Mouse (Mus musculus) layer of hippocampus, postnatal 25 days (tissue): ENCODE measurements around the gene Celf6. TPM values are rescaled to one million over a fixed set of nuclear protein-coding genes. Genes with fewer than 3 reads are reported as not detected.

ENCODE experiments used
- DNase-seq, 2 experiments: peaks; one replicate each; pipeline ENCODE4 v3.0.0; 2022; ENCODE audit warnings: mixed read lengths in 2 of 2, low spot score in 1 of 2; ENCODE audit errors: extremely low spot score in 1 of 2
- total RNA-seq, 2 experiments: library from RNA; stranded (reverse); gene quantifications; 2 replicates each; pipeline ENCODE4 v1.2.3; 2021

Celf6 gene
- total RNA-seq, 2 experiments from 2014 or later = 23.7 to 25.6 TPM

DNA sequence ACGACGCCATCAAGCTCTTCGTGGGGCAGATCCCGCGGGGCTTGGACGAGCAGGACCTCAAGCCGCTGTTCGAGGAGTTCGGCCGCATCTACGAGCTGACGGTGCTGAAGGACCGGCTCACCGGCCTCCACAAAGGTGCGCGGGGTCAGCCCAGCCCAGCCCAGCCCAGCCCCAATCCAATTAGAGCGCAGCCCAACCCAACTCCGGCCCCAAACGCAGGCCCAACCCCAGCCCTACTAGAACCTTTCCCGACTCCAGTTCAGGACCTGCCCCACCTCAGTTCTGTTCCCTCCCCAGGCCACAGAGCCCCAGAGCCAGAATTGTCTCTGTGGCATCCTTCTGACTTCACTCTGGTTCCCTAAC is 769 bp downstream of the Celf6 start:
- no peak for DNase-seq

DNA sequence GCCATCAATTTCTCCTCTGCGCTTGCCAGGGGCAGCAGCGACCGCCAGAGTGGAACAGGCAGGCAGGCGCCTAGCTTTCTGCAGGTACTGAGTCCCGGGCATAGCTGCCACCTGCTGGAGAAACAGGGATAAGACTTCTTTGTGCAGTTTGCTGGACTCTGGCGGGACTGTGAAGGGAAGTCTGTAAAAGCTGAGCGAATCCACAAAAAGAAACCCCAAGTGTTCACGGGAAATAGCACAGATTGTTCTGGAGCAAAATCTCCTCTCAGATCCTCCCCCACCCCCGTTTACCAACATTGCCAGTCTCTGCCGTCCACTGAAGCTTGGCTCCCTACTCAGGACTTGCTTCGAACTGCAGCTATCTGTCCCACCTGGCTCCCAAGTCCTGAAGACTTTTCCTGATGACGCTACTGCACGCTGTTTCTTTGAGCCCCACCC is 7.2 kb downstream of the Celf6 start:
- DNase-seq = peak; percentile 58 to 68

DNA sequence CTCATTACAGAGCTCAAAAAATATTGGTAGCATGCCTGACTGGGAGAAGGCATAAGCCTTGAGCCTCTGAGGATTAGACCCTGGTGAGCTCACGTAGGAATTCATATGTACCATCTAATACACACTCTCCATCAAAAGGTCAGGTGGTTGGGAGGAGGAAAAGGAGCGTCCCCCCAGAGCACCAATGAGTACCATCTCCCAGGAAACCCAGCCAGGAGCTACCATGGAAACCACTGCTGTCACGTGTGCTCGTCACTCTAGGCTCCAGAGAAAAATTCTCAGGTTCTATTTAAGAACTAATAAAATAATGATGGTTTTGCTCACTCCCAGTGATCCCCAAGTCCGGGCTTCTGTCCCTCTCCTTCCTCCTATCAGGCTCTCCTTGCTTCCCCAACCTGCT is 10.5 kb downstream of the Celf6 start:
- DNase-seq = peak in 1 of 2 experiments; percentile 22

DNA sequence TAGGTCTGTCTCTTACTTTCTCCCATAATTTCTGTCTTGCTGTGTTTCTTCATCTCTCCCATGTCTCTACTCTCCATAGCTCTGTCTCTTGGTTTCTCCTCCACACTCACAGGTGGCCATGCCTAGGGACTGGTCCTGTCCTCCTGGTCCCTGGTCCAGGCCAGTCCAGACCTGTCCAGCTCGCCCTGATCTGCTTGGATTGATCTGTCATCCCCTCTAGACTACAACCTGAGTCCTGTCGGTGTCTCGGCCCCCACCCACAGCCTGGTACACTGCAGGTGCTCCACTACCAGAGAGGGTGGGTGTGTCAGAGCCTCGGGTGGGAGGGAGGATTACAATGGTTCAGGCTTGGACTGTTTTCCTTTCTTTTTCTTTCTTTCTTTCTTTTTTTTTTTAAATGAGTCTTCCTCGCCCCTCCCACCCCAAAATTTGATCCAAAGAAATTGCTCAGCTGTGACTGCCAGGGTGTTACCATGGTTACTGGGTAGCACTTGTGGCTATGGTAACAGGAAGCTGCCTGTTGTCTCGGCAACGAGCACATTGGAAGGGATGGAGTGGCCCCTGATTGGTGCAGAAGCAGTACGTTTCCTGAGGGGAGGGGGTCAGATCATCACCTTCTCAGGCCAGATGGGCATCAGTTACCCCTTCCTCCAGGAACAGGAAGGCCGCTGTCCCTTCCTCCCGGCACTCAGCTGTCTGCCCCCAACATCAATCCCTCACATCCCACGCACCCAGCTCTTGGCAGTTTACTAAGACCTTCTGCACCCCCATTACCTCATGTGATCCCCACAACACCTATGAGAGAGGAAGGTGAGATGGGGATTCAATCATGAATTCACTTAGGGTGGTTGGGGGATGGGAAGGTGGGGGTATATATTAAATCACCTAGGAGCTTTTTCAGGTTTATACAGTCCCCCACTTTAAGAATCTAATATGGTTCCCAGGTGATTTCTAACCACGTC is 11.3 kb downstream of the Celf6 start:
- DNase-seq = peak; percentile 46 to 58

DNA sequence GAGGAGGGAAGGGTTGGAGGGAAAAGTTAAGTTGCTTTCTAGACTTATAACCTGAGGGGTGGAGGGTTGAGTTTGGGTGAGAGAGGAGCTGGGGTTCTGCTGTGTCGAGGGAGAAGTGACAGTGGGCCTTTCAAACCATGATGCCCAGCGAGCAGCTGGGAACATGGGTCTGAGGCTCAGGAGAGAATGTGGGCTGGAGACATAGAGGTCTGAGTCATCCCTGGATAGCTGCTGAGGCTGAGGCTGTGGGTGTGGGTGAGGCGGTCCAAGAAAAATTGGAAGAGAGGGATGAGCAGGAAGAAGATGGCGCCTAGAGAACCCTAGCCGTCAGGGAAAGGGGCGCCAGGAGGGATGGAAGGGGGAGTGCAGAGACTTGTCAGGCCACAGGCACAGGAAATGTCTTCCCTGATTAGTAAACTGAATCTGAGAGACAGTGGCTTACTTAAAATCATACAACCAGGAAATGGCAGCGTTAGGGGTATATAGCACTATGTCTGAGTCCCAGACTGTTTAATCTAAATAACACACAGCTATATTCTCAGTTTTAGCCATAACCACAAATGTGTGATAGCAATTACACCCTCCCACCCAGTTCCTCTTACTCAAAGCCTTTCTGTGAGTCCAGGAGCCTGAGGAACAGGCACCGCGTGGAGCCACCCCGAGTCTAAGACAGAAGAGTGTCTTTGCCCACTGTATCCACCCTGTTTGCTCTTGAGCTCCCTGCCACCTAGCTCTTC is 12.2 kb downstream of the Celf6 start:
- no peak for DNase-seq

DNA sequence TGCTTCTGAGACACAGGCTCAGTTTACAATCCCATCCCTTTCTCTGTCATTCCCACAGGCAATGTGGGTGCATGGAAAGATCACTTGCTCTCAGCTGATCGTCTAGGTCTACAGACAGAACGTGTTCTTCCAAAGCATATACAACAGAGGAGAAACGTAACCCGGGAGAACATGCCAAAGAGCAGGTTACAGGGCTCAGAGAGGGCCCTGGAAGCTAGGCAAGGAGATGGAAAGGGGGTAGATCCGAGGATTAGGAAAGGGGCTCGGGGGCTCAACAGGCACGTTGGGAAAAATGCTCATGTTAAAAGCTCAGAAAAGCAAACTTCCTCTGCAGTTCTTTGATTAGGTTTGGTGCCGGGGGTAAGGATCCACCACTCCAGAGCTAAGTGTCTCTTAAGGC is 23.9 kb downstream of the Celf6 start:
- DNase-seq = no peak

DNA sequence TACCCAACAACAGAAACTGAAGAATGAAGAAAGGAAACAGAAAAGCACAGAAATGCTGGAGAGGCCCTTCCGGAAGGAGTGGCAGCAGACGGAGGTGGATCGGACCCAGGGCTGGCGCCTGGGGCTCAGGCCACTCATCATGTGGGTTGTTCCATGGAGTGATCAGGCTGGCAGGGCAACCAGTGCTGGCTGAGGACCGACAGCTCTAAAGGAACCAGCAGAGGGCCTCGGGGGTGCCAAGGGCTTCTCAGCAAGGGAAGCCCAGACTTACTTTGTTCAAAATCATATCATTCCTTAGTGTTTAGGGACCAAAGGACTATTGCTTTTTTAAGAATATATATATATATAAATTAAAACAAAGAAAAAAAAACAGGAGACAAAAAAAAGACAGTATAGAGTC is 28.2 kb downstream of the Celf6 start:
- no peak for DNase-seq

DNA sequence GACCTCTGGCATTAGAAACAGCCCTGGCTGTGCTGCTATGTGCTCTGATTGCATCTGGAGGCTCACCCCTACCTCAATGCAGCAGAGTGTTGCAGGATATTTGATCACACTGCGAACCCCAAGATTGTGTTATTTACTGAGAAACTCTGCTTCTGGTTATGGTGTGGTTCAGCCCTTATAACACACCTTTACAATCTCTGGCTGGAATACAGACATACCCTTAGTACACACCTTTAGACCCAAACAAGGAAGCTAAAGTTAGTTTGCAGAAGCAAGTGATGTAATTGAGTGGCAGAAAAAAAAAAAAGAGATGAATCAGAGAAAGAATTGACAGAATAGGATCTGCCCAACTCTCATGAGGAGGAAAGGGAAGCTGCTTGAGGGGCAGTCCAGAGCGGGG is 33.2 kb downstream of the Celf6 start:
- no peak for DNase-seq

DNA sequence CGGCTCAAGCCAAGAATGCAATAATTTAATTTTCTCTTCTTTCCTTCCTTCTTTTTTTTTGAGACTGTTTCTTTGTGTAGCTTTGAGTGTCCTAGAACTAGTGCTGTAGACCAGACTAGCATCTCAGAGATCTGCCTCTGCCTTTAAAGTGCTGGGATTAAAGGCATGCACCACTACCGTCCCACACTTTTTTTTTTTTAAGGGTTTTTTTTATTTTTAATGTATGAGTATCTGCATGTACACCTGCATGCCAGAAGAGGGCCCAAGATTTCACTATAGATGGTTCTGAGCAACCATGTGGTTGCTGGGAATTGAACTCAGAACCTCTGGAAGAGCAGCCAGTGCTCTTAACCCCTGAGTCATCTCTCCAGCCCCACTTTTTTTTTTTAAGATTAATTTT is 38.1 kb downstream of the Celf6 start:
- DNase-seq = no peak

DNA sequence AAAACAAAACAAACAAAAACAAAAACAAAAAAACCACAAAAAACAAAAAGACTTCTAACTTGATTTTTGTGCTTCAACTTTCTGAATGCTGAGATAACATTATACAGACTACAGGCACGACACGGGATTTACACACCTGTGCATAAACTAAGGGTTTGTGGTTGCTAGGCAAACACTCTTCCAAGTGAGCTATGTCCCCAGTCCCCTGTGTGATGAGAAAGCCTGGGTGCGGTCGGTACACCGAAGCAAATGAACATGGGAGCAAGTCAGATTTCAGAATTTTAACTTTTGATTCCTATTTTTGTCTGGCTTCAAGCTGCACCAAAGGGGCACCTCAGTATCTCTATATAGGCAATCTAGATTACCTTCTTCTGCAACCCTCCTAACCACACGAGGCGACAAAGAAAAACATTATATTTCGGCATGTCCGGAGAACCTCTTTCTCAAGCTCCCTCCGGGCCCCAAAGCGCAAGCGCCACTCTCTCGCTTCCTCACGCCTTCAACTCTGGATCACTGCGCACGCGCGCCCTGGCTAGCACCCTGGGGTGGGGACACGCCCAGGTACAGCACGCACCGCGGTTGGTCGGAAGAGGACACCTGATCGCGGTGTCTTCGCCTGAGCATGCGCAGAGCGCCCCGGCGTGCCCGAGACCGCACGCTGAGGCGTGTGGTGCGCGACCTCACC is 39.0 kb downstream of the Celf6 start, which contains the start of gene Parp6:
Gene Parp6, plus strand, starts transcription at position 663 of the 685 bp plus-strand sequence.
- DNase-seq = peak; percentile 98 to 99

DNA sequence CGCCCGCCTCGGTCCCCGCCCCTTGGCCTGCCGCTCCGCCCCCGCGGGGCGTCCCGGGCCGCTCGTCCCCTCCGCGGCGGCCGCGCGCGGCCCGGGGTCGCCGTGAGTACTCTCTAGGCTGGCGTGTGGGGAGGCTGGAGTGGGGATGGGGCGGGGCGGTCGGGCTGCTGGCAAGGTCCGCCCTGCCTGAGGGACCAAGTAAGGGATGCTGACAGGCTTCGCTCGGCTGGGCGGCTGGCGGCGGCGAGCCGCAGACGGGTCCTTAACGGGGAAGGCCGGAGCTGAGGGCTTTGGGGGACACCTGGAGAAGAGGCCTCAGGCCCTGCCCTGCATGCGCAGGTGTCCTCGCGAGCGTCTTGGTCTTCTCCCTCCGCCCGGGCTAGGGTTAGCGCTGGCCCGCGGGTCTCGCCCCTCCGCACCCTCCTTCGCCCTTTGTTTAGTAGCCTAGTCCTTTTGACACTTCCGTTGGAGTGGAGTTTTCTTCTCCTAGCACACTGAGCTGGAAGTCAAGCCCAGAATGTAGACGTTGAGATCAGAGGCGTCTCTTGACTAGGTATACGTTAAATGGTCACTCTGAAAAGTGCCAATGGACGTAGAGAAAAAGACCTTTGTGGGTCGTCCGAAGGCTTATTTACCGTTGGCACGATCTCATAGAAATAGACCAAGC is 39.7 kb downstream of the Celf6 start:
- DNase-seq = peak in 1 of 2 experiments; percentile 8

DNA sequence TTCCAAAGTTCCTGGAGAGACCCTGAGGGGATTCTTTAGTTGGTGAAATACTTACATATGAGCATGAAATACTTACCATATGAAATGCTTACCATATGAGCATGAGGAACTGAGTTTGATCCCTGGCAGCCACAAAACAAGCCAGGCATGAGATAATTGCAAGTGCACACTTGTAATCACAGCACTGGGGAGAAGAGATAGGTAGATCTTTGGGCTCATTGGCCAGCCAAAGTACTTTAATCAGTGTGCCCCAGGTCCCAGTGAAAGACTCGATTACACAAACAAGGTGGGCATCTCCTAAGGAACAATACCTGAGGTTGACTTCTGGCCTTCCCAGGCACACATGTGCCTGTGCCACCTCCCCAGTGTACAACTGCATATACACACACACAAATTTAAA is 60.7 kb downstream of the Celf6 start:
- no peak for DNase-seq

DNA sequence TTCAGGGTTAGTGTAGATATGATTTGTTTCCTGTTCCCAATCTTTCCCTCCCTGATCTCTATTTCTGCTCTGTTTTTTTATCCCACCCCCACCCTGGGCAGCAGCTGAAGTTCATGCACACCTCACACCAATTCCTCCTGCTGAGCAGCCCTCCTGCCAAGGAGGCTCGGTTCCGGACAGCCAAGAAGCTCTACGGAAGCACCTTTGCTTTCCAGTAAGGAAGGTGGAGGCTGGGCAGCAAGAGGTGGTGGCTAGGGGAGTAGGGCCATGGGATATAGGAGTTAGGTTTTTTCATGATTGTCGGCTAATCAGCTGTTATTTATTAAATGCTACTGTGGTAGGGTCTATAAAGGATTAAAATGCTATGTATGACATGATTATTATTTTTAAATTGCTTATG is 62.2 kb downstream of the Celf6 start:
- DNase-seq = no peak

DNA sequence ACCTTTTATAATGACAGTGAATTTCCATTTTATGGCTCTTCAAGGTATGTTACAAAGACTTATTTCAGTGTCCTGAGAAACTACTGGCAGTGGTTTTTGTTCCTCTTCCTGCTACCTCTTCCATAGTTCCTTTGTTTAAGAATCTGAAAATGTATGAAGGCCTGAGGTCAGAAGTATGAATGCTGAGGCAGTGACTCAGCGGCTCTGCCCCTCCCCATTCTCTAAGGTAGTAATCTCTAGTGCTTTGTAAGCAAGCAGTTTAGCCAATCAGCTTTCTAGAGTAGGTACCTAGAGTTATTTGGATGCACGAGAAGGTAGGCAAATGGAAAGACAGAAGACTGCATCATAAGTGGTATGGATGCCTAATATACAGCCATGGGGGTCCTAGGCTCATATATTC is 63.6 kb downstream of the Celf6 start:
- no peak for DNase-seq

DNA sequence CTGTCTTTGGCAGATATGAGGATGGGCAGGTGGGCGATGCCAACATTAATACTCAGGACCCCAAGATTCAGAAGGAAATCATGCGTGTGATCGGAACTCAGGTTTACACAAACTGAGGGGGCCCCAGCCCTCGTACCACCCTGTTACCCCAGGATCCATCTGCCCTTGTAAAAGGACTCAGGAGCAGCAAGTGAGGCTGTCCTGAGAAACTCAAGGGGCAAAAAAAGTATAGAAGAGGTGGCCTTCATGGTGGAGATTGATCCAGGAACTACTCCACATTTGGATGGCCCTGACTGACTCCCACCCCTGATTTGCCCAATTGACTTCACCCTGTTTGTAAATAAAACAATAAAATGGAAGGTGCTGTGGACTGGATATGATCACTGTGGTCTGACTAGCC is 72.2 kb downstream of the Celf6 start:
- no peak for DNase-seq

DNA sequence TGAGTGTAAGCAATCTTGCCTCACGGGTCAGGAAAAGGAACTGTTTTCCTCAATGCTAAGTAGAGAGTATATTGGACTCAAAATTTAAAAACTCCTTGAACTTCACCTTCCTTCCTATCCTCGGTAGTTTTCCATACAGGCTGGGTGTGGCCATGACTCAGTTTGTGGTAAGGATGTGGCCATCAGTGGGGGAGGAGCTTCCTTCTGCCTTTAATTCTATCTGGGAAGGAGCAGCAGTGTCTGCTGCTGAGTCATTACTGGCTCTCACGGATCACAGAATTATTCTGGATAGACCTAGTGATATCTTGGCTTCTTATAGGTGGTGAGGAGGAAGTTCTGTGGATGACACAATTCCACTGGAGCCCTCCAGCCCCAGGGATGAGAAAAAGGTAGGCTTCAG is 75.7 kb downstream of the Celf6 start:
- DNase-seq = no peak

DNA sequence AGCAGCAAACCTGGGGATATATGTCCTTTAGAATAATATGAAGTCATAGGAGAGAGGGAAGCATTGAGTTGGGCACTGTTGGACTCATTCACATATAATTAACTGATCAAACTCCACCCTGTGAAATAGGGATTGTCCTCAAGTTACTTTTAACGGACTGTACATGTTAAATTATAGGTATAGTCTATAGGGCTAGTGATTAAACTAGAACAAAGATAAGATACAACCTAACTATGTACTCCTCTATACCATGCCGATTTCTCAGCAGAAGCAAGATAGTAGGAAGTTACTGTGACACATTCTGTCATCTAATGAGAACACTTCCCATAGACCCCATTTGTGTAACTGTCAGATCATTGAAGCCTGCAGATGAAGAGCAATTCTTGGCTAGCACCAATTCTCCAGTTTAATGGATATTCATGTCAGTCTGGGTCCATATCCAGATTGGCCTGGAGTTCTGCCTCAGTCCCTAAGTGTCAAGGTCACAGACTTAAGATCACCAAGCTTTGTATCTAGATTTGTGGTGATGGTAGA is 76.8 kb downstream of the Celf6 start:
- no peak for DNase-seq

DNA sequence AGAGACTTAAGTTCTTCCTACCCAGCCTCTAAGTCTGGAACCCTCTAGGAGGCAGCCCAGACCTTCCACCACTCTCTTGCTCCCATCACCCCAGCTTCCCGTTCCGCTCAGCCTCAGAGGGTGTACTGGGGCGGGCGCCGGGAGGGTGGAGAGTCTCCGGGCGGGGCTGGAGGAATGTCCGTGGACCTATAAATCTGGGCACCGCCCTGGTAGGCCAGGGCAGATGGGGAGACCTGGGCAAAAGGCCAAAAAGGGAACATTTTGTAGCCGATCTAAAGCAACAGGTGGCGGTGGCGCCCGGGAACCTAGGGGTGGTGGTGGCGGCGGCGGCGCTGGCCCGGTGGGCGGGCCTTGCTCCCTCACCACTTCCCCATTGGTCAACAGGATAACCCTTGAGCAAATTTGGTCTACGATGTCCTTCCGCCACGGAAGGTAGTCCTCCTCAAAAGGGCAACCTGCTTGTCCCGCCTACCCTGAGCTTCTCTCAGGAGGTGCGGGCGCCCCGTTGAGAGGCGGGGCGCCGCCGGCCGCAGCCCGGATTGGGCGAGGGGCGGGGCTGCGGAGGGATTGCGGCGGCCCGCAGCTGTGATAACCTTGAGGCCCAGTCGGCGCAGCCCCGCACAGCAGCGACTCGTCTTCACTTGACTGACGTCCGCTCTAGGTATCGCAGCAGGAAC is 78.4 kb downstream of the Celf6 start, which contains the start of gene Pkm:
Gene Pkm, plus strand, starts transcription at position 411 of the 677 bp plus-strand sequence.
- peak; percentile 92 to 94 for DNase-seq
